Mouse (Mus musculus) thymus, adult 2 months (tissue): ENCODE measurements around the gene Dnajb1.

Experiments used
- CTCF ChIP-seq: fragments of 200-500 bp; IDR thresholded peaks from 2 replicates; pipeline ENCODE4 v1.5.1; 2012; ENCODE audit warnings: mild to moderate bottlenecking, control low read depth, low read length, moderate library complexity, borderline replicate concordance; ENCODE audit not compliant: control insufficient read depth, poor library complexity, insufficient read depth; ENCODE audit errors: extremely low read depth
- POLR2A ChIP-seq: fragments of 200-500 bp; IDR thresholded peaks from 2 replicates; pipeline ENCODE4 v1.6.1; 2012; ENCODE audit warnings: mild to moderate bottlenecking, low read length, control low read depth, moderate library complexity; ENCODE audit not compliant: control insufficient read depth, poor library complexity, insufficient read depth; ENCODE audit errors: extremely low read depth

DNA sequence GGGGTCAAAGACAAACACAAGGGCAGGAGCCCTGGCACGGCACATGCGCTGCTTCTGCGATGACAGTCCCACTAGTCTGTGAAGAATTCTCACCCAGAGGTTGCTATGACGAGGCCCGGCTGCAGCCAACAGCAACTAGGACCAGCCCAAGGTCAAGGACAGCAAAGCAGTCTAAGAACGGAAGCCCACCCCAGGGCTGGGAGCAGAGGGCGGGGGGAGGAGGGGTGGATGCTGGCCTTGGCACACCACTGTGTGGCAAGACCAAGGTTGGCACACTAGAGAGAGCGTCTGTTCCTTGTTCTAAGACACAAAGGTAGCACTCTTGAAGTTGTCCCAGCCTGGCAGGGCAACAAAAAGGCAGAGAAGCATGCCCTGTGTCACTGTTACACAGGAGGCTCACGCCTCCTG, 30.6 kb upstream of the Dnajb1 start:
- TF ChIP-seq POLR2A (no peak), CTCF (no peak)
